Mouse (Mus musculus): ENCODE data around the gene Epb41l5. TPM values are rescaled to one million over a fixed set of nuclear protein-coding genes. Genes with fewer than 3 reads are reported as not detected.

Epb41l5 gene
- total RNA-seq, 2 experiments from 2014 or later = 0.68 TPM; not detected in 1

DNA sequence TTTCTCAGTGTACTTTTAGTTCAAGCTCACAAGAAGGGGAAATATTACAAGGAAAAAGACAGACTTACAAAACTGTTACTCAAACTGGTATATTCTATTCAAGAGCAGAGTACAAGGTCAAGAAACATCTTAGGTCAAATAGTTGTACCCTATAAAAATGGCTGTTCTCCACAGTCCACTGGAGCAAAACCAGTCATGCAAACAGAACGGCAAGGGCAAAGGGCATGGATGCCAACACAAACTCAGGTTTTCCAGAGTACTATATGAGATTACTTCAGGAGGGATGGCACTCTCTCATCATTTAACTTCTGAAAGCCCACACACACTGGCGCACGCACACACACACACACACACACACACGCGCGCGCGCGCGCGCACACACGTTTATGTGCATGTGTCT lies 46.4 kb downstream of the Epb41l5 start:
- no peak for ATAC-seq (replicated peaks; ENCODE audit: low FRiP score, poor library complexity, severe bottlenecking)

GRCm38 (mm10) chr1:119598855-119599254 lies 49.9 kb downstream of the Epb41l5 start:
- no peak for ATAC-seq (replicated peaks; ENCODE audit: low FRiP score, poor library complexity, severe bottlenecking)

DNA sequence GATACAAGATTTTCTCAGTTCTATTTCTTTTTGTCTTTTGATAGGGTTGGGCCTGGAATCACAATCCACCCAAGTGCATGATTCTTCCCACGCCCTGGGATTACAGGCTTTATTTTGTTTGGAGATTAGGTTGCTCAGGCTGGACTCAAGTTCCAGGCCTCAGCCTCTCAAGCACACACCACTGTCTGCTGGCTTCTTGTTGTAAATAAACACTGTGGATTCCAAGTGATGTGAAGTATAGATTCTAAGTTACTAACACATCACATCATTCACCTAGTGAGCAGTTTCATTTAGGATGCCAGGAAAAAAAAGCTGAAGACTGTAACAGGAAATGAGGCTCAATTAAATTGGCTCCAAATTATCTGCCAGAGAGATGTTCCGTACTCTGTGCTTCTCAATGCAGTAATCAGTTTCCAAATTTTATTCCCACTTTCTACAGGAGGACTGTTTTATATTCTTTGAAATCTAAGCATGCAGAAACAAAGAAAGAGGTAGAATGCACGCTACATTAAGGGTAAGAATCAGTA lies 51.8 kb downstream of the Epb41l5 start:
- no peak for ATAC-seq (replicated peaks; ENCODE audit: low FRiP score, poor library complexity, severe bottlenecking)

- no peak for ATAC-seq (replicated peaks; ENCODE audit: low FRiP score, poor library complexity, severe bottlenecking)
These were observed 58.8 kb downstream of the Epb41l5 start for GRCm38 (mm10) chr1:119590041-119590440.

GRCm38 (mm10) chr1:119584974-119585373 lies 63.8 kb downstream of the Epb41l5 start:
- no peak for ATAC-seq (replicated peaks; ENCODE audit: low FRiP score, poor library complexity, severe bottlenecking)

DNA sequence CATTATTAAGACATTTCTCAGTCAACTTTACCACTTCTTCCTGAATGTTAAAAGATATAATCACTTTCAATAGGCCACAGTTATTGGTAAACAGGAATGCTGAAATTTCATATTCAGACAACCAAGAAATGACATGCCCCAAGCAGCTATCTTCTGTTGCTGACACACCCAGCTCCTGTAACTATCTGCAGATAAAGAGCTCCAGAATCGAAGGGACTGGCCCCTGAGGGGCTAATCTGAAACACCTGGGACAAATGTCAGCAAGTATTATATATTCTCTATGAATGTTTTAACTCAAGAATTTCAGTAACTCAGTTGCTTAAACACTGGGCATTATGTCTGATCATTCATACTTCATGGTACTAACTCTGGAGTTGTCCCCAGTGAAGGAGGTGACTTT lies 78.7 kb downstream of the Epb41l5 start:
- ATAC-seq (replicated peaks; ENCODE audit: low FRiP score, poor library complexity, severe bottlenecking) = no peak

- ATAC-seq (replicated peaks; ENCODE audit: low FRiP score, poor library complexity, severe bottlenecking) = no peak
These were observed 83.3 kb downstream of the Epb41l5 start for GRCm38 (mm10) chr1:119565531-119565930.

- no peak for ATAC-seq (replicated peaks; ENCODE audit: low FRiP score, poor library complexity, severe bottlenecking)
These were observed 91.0 kb downstream of the Epb41l5 start for GRCm38 (mm10) chr1:119557641-119558395.

- no peak for ATAC-seq (replicated peaks; ENCODE audit: low FRiP score, poor library complexity, severe bottlenecking)
These were observed 93.1 kb downstream of the Epb41l5 start for GRCm38 (mm10) chr1:119555651-119556050.

GRCm38 (mm10) chr1:119551651-119552050 lies 97.1 kb downstream of the Epb41l5 start:
- no peak for ATAC-seq (replicated peaks; ENCODE audit: low FRiP score, poor library complexity, severe bottlenecking)

DNA sequence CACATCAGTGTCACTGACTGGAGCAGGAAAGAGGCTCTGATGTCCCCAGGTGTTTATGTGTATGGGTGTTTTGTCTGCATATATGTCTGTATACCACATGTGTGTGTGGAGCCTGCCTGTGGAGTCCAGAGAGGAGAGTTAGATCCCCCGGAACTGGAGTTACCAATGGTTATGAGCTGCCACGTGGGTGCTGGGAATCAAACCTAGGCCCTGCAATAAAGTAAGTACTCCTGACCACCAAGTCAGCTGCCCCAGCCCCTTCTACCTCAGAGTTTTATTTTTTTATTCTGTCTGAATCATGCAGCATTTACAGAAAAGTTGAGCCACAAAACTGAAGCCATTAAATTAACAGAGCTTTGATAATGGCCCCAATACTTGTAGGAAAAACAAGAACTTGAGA lies 98.7 kb downstream of the Epb41l5 start:
- no peak for ATAC-seq (replicated peaks; ENCODE audit: low FRiP score, poor library complexity, severe bottlenecking)

- ATAC-seq (replicated peaks; ENCODE audit: low FRiP score, poor library complexity, severe bottlenecking) = no peak
These were observed 99.5 kb downstream of the Epb41l5 start for GRCm38 (mm10) chr1:119549327-119549689.

- 0 out of 2 replicates have a peak, but pooled peaks have one; percentile 48 for ATAC-seq (replicated peaks; ENCODE audit: low FRiP score, poor library complexity, severe bottlenecking)
These were observed 100.0 kb downstream of the Epb41l5 start for GRCm38 (mm10) chr1:119548668-119549326.

DNA sequence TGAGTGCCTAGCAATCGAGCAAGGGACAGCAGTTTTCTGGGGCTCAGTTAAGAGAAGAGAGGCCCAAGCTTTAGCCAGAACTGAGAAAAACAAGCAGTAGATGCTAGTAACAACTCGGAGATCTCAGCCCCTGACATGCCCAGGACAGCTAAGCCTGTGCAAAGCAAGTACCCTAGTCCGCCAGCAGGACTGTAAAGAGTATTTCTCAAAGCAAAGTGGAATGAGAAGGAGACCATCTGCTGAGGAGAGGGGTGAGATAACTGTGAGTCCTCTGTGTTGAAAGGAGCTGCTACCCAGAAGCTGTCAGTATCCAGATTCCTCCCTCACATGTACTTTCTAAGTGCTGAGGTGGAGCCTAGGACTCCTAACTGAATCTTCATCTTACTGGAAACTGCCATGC lies 102.3 kb downstream of the Epb41l5 start:
- no peak for ATAC-seq (replicated peaks; ENCODE audit: low FRiP score, poor library complexity, severe bottlenecking)

DNA sequence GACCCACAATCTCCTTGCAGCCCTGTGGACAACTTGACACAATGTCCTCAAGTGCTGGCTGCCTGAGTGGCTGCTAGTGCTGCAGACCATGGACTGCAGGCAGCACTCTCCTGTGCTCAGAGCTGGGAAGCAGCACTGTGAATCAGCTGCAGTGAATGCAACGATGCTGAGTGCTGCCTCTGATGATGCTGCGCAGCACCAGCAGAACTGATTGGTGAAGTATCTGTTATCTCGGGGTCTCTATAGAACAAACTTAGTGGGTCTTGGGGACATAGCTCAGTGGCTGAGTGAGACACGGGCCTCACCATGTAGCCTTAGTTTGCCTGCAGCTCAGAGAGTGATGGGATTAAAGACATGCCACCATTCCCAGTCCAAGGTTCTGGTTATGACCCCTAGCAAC lies 103.1 kb downstream of the Epb41l5 start:
- no peak for ATAC-seq (replicated peaks; ENCODE audit: low FRiP score, poor library complexity, severe bottlenecking)

DNA sequence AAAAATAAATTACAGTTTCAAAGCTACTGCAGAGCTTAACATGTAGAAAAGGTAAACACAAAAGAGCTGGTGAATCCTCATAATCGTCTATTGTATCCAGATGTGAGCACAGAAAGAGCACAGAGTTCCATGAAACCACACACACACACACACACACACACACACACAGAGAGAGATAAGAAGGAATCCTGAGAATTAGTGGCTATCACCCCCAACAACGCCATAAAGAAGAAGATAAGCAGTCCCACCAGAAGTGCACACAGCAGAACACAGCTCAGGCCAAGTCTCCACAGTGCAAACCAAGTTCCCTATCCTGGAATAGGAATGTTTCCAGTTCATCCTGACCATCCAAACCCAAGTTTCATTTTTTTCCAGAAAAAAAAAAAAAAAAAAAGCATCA lies 103.6 kb downstream of the Epb41l5 start:
- ATAC-seq (replicated peaks; ENCODE audit: low FRiP score, poor library complexity, severe bottlenecking) = no peak

DNA sequence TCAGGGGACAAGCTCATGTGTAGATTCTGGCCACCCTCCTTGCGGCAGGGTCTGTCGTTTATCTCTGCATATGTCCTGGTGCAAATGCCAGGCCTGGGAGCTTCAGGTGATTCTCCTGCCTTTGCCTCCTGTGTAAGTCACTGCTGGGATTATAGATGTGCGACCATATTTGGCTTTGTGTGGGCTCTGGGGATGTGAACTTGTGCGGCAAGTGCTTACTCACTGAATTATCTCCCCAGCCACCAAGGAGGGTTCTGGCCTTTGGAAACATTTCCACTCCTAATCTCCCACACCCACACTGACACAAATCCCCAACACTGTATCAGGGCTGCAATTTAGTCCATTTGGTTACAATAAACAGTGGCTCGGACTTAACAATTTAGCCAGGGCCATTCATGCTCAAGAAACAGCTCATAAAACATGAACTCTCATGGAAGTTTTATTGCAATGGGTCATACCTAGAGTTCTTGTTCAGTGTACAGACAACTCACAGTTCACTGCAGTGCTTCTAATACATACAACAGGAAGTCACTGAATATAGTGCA lies 104.1 kb downstream of the Epb41l5 start:
- no peak for ATAC-seq (replicated peaks; ENCODE audit: low FRiP score, poor library complexity, severe bottlenecking)

GRCm38 (mm10) chr1:119543316-119543715 lies 105.5 kb downstream of the Epb41l5 start:
- no peak for ATAC-seq (replicated peaks; ENCODE audit: low FRiP score, poor library complexity, severe bottlenecking)

DNA sequence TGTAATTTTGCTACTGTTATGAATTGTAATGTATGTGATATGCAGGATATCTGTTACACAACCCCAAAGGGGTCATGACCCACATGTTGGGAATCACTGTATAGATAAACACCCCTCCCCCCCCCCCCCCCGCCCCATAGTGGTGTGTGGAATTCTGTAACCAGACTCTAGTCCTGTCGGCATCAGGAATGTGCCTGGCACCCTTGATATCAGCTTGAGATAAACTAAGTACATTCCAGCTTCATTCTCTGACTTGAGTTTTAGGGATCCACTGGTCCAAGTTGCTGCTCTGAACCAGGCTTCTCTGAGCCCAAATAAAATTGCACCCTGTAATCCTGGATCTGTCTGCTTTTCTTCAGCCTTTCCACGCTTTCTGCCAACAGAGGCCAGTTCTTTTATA lies 107.2 kb downstream of the Epb41l5 start:
- no peak for ATAC-seq (replicated peaks; ENCODE audit: low FRiP score, poor library complexity, severe bottlenecking)

- ATAC-seq (replicated peaks; ENCODE audit: low FRiP score, poor library complexity, severe bottlenecking) = no peak
These were observed 107.8 kb downstream of the Epb41l5 start for GRCm38 (mm10) chr1:119540836-119541557.

Measured in erythroid progenitor cell, adult 5-6 weeks (primary cell).